Comparison of ENCODE assay signal across 8 mouse cellular contexts in genomic region chr9:123638668-123639089, GRCm38 (mm10). TPM values are rescaled to one million over a fixed set of nuclear protein-coding genes. Genes with fewer than 3 reads are reported as not detected.
A peak's percentile ranks its signal among the peaks of the same experiment; 100 is the strongest.
DNase-seq lines count a peak whose midpoint lies in the region; ATAC-seq and TF ChIP-seq lines count a peak whose summit lies in the region.

No protein-coding gene starts in this region.

- whole genome bisulfite sequencing in hindbrain, embryonic 16.5 days, result 87% methylated on average over 1 of the region's 1 CpGs

- H3K4me2 ChIP-seq in hindbrain, embryonic 16.5 days (ENCODE audit: low read length), result no peak overlapping the region

- no peak overlapping the region for H3K9ac ChIP-seq in hindbrain, embryonic 16.5 days (ENCODE audit: low read depth, low read length)

- H3K4me1 ChIP-seq in E14TG2a.4 (replicated peaks; ENCODE audit: low read depth, low read length), result no peaks in the 10 kb centered on the region
- no peaks in the 10 kb centered on the region for H3K4me1 ChIP-seq in hindbrain, embryonic 16.5 days (ENCODE audit: control insufficient read depth, insufficient read depth, low read depth, low read length)

- H3K27me3 ChIP-seq in E14TG2a.4 (ENCODE audit: insufficient read depth, low read length), result no peaks in the 10 kb centered on the region
- no peaks in the 10 kb centered on the region for H3K27me3 ChIP-seq in hindbrain, embryonic 16.5 days (replicated peaks; ENCODE audit: control insufficient read depth, insufficient read depth, low read length)

- H3K9me3 ChIP-seq in E14TG2a.4 (ENCODE audit: low read length), result no peaks in the 10 kb centered on the region
- H3K9me3 ChIP-seq in hindbrain, embryonic 16.5 days (ENCODE audit: control insufficient read depth, low read length), result no peaks in the 10 kb centered on the region

- no peaks in the 10 kb centered on the region for H3K36me3 ChIP-seq in E14TG2a.4 (ENCODE audit: insufficient read depth, low read length)
- H3K36me3 ChIP-seq in hindbrain, embryonic 16.5 days (ENCODE audit: control insufficient read depth, insufficient read depth, low read length), result no peaks in the 10 kb centered on the region

- ATAC-seq in hindbrain, embryonic 16.5 days, result peak; percentile 75

- H3K4me3 ChIP-seq in gastrocnemius, adult 2 months, result no peak overlapping the region
- no peak overlapping the region for H3K4me3 ChIP-seq in E14TG2a.4 (replicated peaks; ENCODE audit: low read length)
- H3K4me3 ChIP-seq in hindbrain, embryonic 16.5 days (ENCODE audit: low read length), result no peak overlapping the region

- intact Hi-C loops in gastrocnemius, adult 2 months (cut with DNase I), result no loop called here
- intact Hi-C loops in left cerebral cortex, postnatal 14 days (cut with DNase I), result loop anchor here (5.0 kb wide), 2 partner anchors 69 to 159 kb away; no protein-coding TSS in a partner anchor

- no peak overlapping the region for H3K27ac ChIP-seq in gastrocnemius, adult 2 months
- no peak overlapping the region for H3K27ac ChIP-seq in hindbrain, embryonic 16.5 days (ENCODE audit: low read depth, low read length)

- peak; percentile 65 for TF ChIP-seq CTCF in gastrocnemius, adult 2 months (IDR thresholded peaks at IDR 0.05)
- peak; percentile 47 for TF ChIP-seq CTCF in E14TG2a.4 (conservative IDR thresholded peaks at IDR 0.05; ENCODE audit: low read length)

- no peak for DNase-seq in gastrocnemius, adult 2 months
- DNase-seq in gastrocnemius, adult 8-10 months (ENCODE audit: low spot score in 2 of 2), result no peak
- peak; percentile 4 for DNase-seq in cerebellum, adult 8-10 months
- DNase-seq in left cerebral cortex, postnatal 14 days (ENCODE audit: low spot score in 2 of 2), result peak; percentile 57 to 63
- peak; percentile 22 for DNase-seq in right cerebral cortex, adult 18-20 months
- no peak for DNase-seq in spleen, postnatal 4 days (ENCODE audit: low spot score in 2 of 2)

RNA-seq across cellular contexts. Expression of gene Slc6a20b, which starts 6.3 kb away (rescaled TPM):
- not detected for total RNA-seq in gastrocnemius, adult 2 months (2021)
- not detected for total RNA-seq in gastrocnemius, adult 8-10 months (2022)
- 0.35 and 0.39 TPM in 2 replicates for polyA plus RNA-seq in hindbrain, embryonic 16.5 days (2015; fragmentation: Nextera tagmentation; extraction: Ambion mirVana)
- under 1 TPM; 0.47 to 0.59 TPM for total RNA-seq in left cerebral cortex, postnatal 14 days (2021)

RNA-seq across cellular contexts. Expression of gene Ccr9, which starts 39.6 kb away (rescaled TPM):
- total RNA-seq in gastrocnemius, adult 2 months (2021), result not detected
- total RNA-seq in gastrocnemius, adult 8-10 months (2022), result not detected
- 0.44 and 0.46 TPM in 2 replicates for polyA plus RNA-seq in hindbrain, embryonic 16.5 days (2015; fragmentation: Nextera tagmentation; extraction: Ambion mirVana)
- total RNA-seq in left cerebral cortex, postnatal 14 days (2021), result under 1 TPM; 0.09 to 0.30 TPM

RNA-seq across cellular contexts. Expression of gene Slc6a20a, which starts 40.0 kb away (rescaled TPM):
- total RNA-seq in gastrocnemius, adult 2 months (2021), result not detected
- not detected for total RNA-seq in gastrocnemius, adult 8-10 months (2022)
- polyA plus RNA-seq in hindbrain, embryonic 16.5 days (2015; fragmentation: Nextera tagmentation; extraction: Ambion mirVana), result 16.4 and 18.7 TPM in 2 replicates
- total RNA-seq in left cerebral cortex, postnatal 14 days (2021), result 10 to 100 TPM; 20.8 TPM

Comparison
In these comparisons a context has a peak if more than half of its experiments do, and no peak if none do; other contexts are left out.
1. DNase-seq: peak in cerebellum, adult 8-10 months (single experiment), left cerebral cortex, postnatal 14 days (2 of 2) and right cerebral cortex, adult 18-20 months (single experiment); none in gastrocnemius, adult 2 months (single experiment), gastrocnemius, adult 8-10 months (0 of 2) and spleen, postnatal 4 days (0 of 2).
2. RNA of gene Slc6a20a, which starts 40.0 kb away (total RNA-seq): 20.8 TPM in left cerebral cortex, postnatal 14 days; not detected in gastrocnemius, adult 2 months and not detected in gastrocnemius, adult 8-10 months; every median in the first group is over 10 times any median in the second.